Mouse (Mus musculus) heart, embryonic 14.5 days (tissue): ENCODE data around the gene Sspn. TPM values are rescaled to one million over a fixed set of nuclear protein-coding genes. Genes with fewer than 3 reads are reported as not detected.

Source experiments
- ATAC-seq: fragments of 200-750 bp; cut with Nextera tagmentation; 2 replicates; pipeline ENCODE4 v1.8.0; 2017; ENCODE audit warnings: low read depth, moderate TSS enrichment; ENCODE audit not compliant: insufficient number of reproducible peaks, insufficient read depth, low FRiP score
- H3K27ac ChIP-seq, 2 experiments: fragments of 200-500 bp in 1 of 2; fragments of 300-500 bp in 1 of 2; sonication (generic) in 1 of 2; replicated peaks in 1 of 2; 2 replicates each; pipeline ENCODE4 v1.5.1; 2012 to 2014; ENCODE audit warnings: low read depth in 2 of 2, low read length in 2 of 2, control low read depth in 1 of 2, mild to moderate bottlenecking in 1 of 2, mixed read lengths in 1 of 2; ENCODE audit not compliant: control insufficient read depth in 1 of 2, insufficient read depth in 1 of 2
- H3K27me3 ChIP-seq: fragments of 300-500 bp; sonication (generic); 2 replicates; pipeline ENCODE4 v1.6.1; 2014; ENCODE audit warnings: mild to moderate bottlenecking, low read length, control low read depth; ENCODE audit not compliant: control insufficient read depth, insufficient read depth
- H3K36me3 ChIP-seq: fragments of 300-500 bp; sonication (generic); 2 replicates; pipeline ENCODE4 v1.6.1; 2014; ENCODE audit warnings: mild to moderate bottlenecking, control low read depth, low read length, mixed read lengths; ENCODE audit not compliant: control insufficient read depth, insufficient read depth
- H3K4me1 ChIP-seq, 2 experiments: fragments of 200-500 bp in 1 of 2; fragments of 300-500 bp in 1 of 2; sonication (generic) in 1 of 2; 2 replicates each; pipeline ENCODE4 v1.6.1; 2012 to 2014; ENCODE audit warnings: low read length in 2 of 2, control low read depth in 1 of 2, mixed read lengths in 1 of 2; ENCODE audit not compliant: control insufficient read depth in 2 of 2, insufficient read depth in 2 of 2
- H3K4me2 ChIP-seq: fragments of 300-500 bp; sonication (generic); 2 replicates; pipeline ENCODE4 v1.6.1; 2014; ENCODE audit warnings: mild to moderate bottlenecking, low read length
- H3K4me3 ChIP-seq, 2 experiments: fragments of 200-500 bp in 1 of 2; fragments of 300-500 bp in 1 of 2; sonication (generic) in 1 of 2; 2 replicates each; pipeline ENCODE4 v1.5.1; 2012 to 2014; ENCODE audit warnings: low read length in 2 of 2, mild to moderate bottlenecking in 2 of 2, control low read depth in 1 of 2, low read depth in 1 of 2, moderate library complexity in 1 of 2; ENCODE audit not compliant: control insufficient read depth in 1 of 2, insufficient read depth in 1 of 2
- H3K9ac ChIP-seq: fragments of 300-500 bp; sonication (generic); 2 replicates; pipeline ENCODE4 v1.6.1; 2014; ENCODE audit warnings: mild to moderate bottlenecking, low read length
- H3K9me3 ChIP-seq: fragments of 300-500 bp; sonication (generic); 2 replicates; pipeline ENCODE4 v1.6.1; 2016; ENCODE audit warnings: low read length, control low read depth; ENCODE audit not compliant: control insufficient read depth
- WGBS: fragments of 180-500 bp; shearing (Covaris S2); extraction: QIAGEN DNeasy Blood & Tissue Kit; methylation state at CpG from one replicate; pipeline ENCODE4 v1.1.7; 2014; 5-methylcytosine and 5-hydroxymethylcytosine counted together
- polyA plus RNA-seq: library from polyadenylated mRNA; unstranded; fragments of >200 nt; fragmentation: Nextera tagmentation; extraction: Ambion mirVana; gene quantifications from 2 replicates; pipeline ENCODE4 v1.2.1, GENCODE M21; 2014

Sspn gene
- polyA plus RNA-seq, 1 experiment from 2014 or later, result 66.4 TPM

DNA sequence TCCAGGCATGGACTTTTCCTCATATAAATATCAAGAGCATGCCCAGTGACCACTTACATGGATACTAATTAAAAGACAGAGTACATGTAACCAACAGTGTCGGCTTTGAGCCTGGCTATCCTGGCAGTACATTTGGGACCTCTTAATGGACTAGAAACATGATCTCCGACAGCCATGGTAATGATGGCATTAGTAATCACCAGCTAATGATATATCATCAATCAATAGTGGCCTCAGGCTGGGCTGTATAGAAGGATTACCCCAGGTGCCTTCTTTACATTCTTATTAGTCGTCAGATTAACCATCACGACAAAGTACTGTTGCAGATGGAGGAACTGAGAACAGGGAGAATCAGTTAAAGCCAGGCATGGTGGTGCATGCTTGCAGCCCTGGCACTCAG lies 17.6 kb downstream of the Sspn start:
- no peaks in the 10 kb centered on the region for H3K36me3 ChIP-seq
- H3K27ac ChIP-seq, result no peak overlapping the region
- ATAC-seq, result no peak
- 70% methylated on average over 4 of the region's 4 CpGs for WGBS
- H3K4me2 ChIP-seq, result no peak overlapping the region
- no peak overlapping the region for H3K4me3 ChIP-seq
- H3K4me1 ChIP-seq, result peaks cover 20 to 62% of the 10 kb centered on the region in 2 experiments
- H3K9ac ChIP-seq, result no peak overlapping the region
- H3K27me3 ChIP-seq, result no peaks in the 10 kb centered on the region
- no peaks in the 10 kb centered on the region for H3K9me3 ChIP-seq

DNA sequence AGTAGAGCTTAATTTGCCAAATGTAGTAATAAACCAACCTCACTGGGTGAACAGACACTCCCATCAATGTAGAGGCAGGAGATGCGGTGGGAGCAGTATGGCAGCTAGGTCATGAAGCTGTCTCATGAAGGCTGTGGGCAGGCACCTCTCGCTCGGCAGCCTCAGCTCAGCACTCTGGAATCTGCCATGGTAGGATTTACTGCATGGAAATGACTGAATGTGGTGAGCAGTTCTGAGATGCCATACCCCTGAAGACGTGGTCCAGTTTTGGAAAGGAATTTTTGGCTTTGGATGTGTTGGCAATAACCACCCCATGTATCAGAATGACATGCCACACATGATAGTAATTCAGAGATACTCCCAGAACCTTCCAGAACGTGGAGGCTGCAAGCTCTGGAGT lies 19.2 kb downstream of the Sspn start:
- H3K4me3 ChIP-seq, result no peak overlapping the region
- 0 out of 2 replicates have a peak, but pooled peaks cover 4% of the 10 kb centered on the region for H3K36me3 ChIP-seq
- no peak overlapping the region for H3K9ac ChIP-seq
- peaks cover 16 to 59% of the 10 kb centered on the region in 2 experiments for H3K4me1 ChIP-seq
- no peak overlapping the region for H3K4me2 ChIP-seq
- H3K27ac ChIP-seq, result peak overlapping the region in 1 of 2 experiments; percentile 33; a peak in 1 of 4 replicates
- H3K27me3 ChIP-seq, result no peaks in the 10 kb centered on the region
- 46% methylated on average over 5 of the region's 5 CpGs for WGBS
- no peaks in the 10 kb centered on the region for H3K9me3 ChIP-seq
- no peak for ATAC-seq

- no peak overlapping the region for H3K27ac ChIP-seq
- H3K4me3 ChIP-seq, result no peak overlapping the region
- H3K36me3 ChIP-seq, result peaks cover 8% of the 10 kb centered on the region; the same call in 1 of the 2 replicates
- no peak for ATAC-seq
- H3K4me2 ChIP-seq, result no peak overlapping the region
- no peaks in the 10 kb centered on the region for H3K27me3 ChIP-seq
- no peak overlapping the region for H3K9ac ChIP-seq
- H3K9me3 ChIP-seq, result no peaks in the 10 kb centered on the region
- H3K4me1 ChIP-seq, result peaks cover 15 to 49% of the 10 kb centered on the region in 2 experiments
- 67% methylated on average over 3 of the region's 3 CpGs for WGBS
Observed at GRCm38 (mm10) chr6:145952594-145952993, 21.2 kb downstream of the Sspn start.

DNA sequence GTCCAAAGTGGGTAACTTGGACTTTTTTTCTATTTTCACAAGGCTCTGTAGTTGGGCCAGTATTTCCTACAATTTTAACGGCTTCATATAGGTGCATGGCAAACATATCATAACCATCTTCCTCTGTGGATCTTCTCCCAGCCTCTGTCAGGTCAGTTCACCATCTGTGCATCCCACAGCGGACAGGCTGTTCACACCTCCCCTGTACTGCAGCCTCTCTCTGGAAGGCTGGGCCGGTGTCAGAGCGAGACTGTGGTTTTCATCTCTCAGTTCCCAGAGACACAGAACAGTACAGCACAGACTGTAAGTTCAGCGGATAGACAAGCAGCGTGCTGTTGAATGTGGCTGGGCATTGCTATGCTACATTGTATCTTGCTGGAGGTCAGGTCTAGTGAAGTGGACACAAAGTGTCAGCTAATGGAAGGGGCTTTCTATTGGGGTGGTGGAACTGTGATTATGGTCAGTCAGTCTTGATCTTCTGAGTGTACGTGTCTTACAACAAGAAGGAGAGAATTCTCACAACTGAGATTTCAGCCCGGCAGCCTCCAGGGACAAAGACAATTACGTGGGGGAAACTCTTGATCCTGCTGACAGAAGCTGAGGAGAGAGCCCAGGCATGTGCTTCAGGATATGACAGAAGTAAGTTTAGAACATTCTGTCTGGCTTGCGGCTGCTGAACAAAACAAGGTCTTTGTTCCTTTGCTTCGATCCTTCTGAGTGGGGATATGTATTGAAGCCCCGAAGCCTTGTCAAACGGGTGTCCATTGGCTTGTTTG lies 21.9 kb downstream of the Sspn start:
- WGBS, result 29% methylated on average over 13 of the region's 13 CpGs
- no peak; the same call in 1 of the 2 replicates for ATAC-seq
- peak overlapping the region; percentile 59 to 81 for H3K27ac ChIP-seq
- no peaks in the 10 kb centered on the region for H3K9me3 ChIP-seq
- H3K9ac ChIP-seq, result peak overlapping the region; percentile 9; the same call in 1 of the 2 replicates
- H3K4me3 ChIP-seq, result no peak overlapping the region
- H3K27me3 ChIP-seq, result no peaks in the 10 kb centered on the region
- peak overlapping the region; percentile 3; the same call in 1 of the 2 replicates for H3K4me2 ChIP-seq
- peaks cover 18 to 50% of the 10 kb centered on the region in 2 experiments for H3K4me1 ChIP-seq
- H3K36me3 ChIP-seq, result peaks cover 8% of the 10 kb centered on the region; the same call in 1 of the 2 replicates

GRCm38 (mm10) chr6:145957427-145957965 lies 26.1 kb downstream of the Sspn start:
- Histone ChIP-seq H3K9me3 (no peaks in the 10 kb centered on the region), H3K27ac (peak overlapping the region; percentile 87 to 93), H3K4me2 (no peak overlapping the region), H3K36me3 (peaks cover 27% of the 10 kb centered on the region), H3K4me3 (no peak overlapping the region), H3K27me3 (no peaks in the 10 kb centered on the region), H3K4me1 (peaks cover 22 to 33% of the 10 kb centered on the region in 2 experiments), H3K9ac (peak overlapping the region; percentile 49)
- 52% methylated on average over 6 of the region's 6 CpGs for WGBS
- ATAC-seq, result peak; percentile 50; the same call in 1 of the 2 replicates

DNA sequence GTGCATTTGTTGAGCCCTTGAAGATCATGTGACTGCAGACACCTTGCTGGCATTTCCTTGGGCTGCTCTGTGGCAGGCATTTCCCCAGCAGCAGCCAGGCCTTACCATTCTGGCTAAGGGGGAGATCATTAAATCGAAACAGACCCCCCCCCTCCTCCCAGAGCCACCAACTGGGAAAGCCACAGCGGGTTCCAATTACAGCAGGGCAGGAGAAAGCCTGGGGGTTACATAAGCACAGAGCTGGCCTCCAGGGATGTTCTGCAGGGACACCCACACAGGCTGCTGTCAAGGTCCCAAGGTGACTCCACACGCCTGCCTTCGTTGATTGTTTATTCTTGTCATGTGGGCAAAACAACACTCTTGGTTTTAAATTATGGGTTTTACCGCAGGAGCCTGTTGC lies 26.6 kb downstream of the Sspn start:
- Histone ChIP-seq H3K27me3 (no peaks in the 10 kb centered on the region), H3K27ac (peak overlapping the region; percentile 87 to 93), H3K4me3 (no peak overlapping the region), H3K36me3 (peaks cover 30% of the 10 kb centered on the region), H3K4me2 (no peak overlapping the region), H3K9ac (peak overlapping the region; percentile 41; the same call in 1 of the 2 replicates), H3K9me3 (no peaks in the 10 kb centered on the region), H3K4me1 (peaks cover 22 to 31% of the 10 kb centered on the region in 2 experiments)
- 29% methylated on average over 5 of the region's 5 CpGs for WGBS
- ATAC-seq, result no peak

DNA sequence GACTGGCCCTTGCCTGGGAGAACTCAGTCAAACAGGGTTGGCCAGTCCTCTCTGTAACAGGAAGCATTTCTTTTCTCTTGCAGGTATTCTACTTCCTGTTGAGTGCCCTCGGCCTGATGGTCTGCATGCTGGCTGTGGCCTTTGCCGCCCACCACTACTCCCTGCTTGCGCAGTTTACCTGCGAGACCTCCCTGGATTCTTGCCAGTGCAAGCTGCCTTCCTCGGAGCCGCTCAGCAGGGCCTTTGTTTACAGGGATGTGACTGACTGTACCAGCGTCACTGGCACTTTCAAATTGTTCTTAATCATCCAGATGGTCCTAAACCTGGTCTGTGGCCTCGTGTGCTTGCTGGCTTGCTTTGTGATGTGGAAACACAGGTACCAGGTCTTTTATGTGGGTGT lies 29.6 kb downstream of the Sspn start:
- no peak overlapping the region for H3K4me3 ChIP-seq
- no peak overlapping the region for H3K9ac ChIP-seq
- H3K36me3 ChIP-seq, result peaks cover 23% of the 10 kb centered on the region
- no peaks in the 10 kb centered on the region for H3K9me3 ChIP-seq
- ATAC-seq, result no peak
- no peaks in the 10 kb centered on the region for H3K27me3 ChIP-seq
- peaks cover 17 to 26% of the 10 kb centered on the region in 2 experiments for H3K4me1 ChIP-seq
- H3K4me2 ChIP-seq, result no peak overlapping the region
- no peak overlapping the region for H3K27ac ChIP-seq
- WGBS, result 54% methylated on average over 8 of the region's 8 CpGs
